Mouse (Mus musculus) embryonic facial prominence, embryonic 10.5 days (tissue): Measurements from ENCODE around the gene Mrtfb. TPM values are rescaled to one million over a fixed set of nuclear protein-coding genes. Genes with fewer than 3 reads are reported as not detected.

Source experiments
- DNase-seq: peaks from one replicate; pipeline ENCODE4 v3.0.0-alpha.2; 2017; ENCODE audit warnings: low spot score
- H3K27ac ChIP-seq: fragments of 300-500 bp; sonication (generic); replicated peaks from 2 replicates; pipeline ENCODE4 v1.5.1; 2016; ENCODE audit warnings: mild to moderate bottlenecking
- H3K27me3 ChIP-seq: fragments of 300-500 bp; sonication (generic); replicated peaks from 2 replicates; pipeline ENCODE4 v1.6.1; 2016; ENCODE audit warnings: low read depth, mild to moderate bottlenecking; ENCODE audit not compliant: poor library complexity, severe bottlenecking
- H3K36me3 ChIP-seq: fragments of 300-500 bp; sonication (generic); replicated peaks from 2 replicates; pipeline ENCODE4 v1.6.1; 2016; ENCODE audit warnings: mild to moderate bottlenecking, moderate library complexity
- H3K4me1 ChIP-seq: fragments of 300-500 bp; sonication (generic); 2 replicates; pipeline ENCODE4 v1.6.1; 2016
- H3K4me3 ChIP-seq: fragments of 300-500 bp; sonication (generic); 2 replicates; pipeline ENCODE4 v1.5.1; 2016; ENCODE audit warnings: mild to moderate bottlenecking, moderate library complexity
- H3K9me3 ChIP-seq: fragments of 300-500 bp; sonication (generic); 2 replicates; pipeline ENCODE4 v1.6.1; 2016; ENCODE audit warnings: mild to moderate bottlenecking
- whole genome bisulfite sequencing: fragments of 180-500 bp; shearing (Covaris S2); methylation state at CpG from one replicate; pipeline ENCODE4 v1.1.7; 2016; 5-methylcytosine and 5-hydroxymethylcytosine counted together
- microRNA counts: library from miRNA; unstranded; fragments of <30 nt; microRNA quantifications from one replicate; lab custom pipeline; 2017
- microRNA-seq: library from miRNA; unstranded; fragments of <30 nt; microRNA quantifications from one replicate; pipeline ENCODE4, GENCODE M21; 2017
- polyA plus RNA-seq: library from polyadenylated mRNA; unstranded; fragments of >200 nt; fragmentation: Nextera tagmentation; extraction: Ambion mirVana; gene quantifications from 2 replicates; pipeline ENCODE4 v1.2.1, GENCODE M21; 2016

The Mrtfb gene
- polyA plus RNA-seq, 1 experiment from 2014 or later, result 22.2 TPM

GRCm38 (mm10) chr16:13454026-13454600 is 197.8 kb downstream of the Mrtfb start:
- WGBS, result 18% methylated on average over 10 of the region's 10 CpGs
- Histone ChIP-seq H3K27me3 (peaks cover 70% of the 10 kb centered on the region), H3K36me3 (no peaks in the 10 kb centered on the region), H3K4me3 (no peak overlapping the region), H3K4me1 (peaks cover 17% of the 10 kb centered on the region), H3K27ac (no peak overlapping the region), H3K9me3 (no peaks in the 10 kb centered on the region)
- peak; percentile 28 for DNase-seq

- Histone ChIP-seq H3K36me3 (no peaks in the 10 kb centered on the region), H3K4me1 (peaks cover 13% of the 10 kb centered on the region; the same call in 1 of the 2 replicates), H3K9me3 (no peaks in the 10 kb centered on the region), H3K27ac (no peak overlapping the region), H3K4me3 (no peak overlapping the region), H3K27me3 (peaks cover 56% of the 10 kb centered on the region)
- DNase-seq, result no peak
Measured at GRCm38 (mm10) chr16:13455560-13455959, 199.3 kb downstream of the Mrtfb start.

GRCm38 (mm10) chr16:13458556-13458955 is 202.3 kb downstream of the Mrtfb start:
- H3K36me3 ChIP-seq, result no peaks in the 10 kb centered on the region
- no peak overlapping the region for H3K27ac ChIP-seq
- no peak overlapping the region for H3K4me3 ChIP-seq
- no peaks in the 10 kb centered on the region for H3K9me3 ChIP-seq
- H3K27me3 ChIP-seq, result peaks cover 27% of the 10 kb centered on the region; the same call in 1 of the 2 replicates
- H3K4me1 ChIP-seq, result peaks cover 24% of the 10 kb centered on the region
- DNase-seq, result no peak

GRCm38 (mm10) chr16:13460071-13460470 is 203.8 kb downstream of the Mrtfb start:
- no peak for DNase-seq
- peaks cover 14% of the 10 kb centered on the region; the same call in 1 of the 2 replicates for H3K27me3 ChIP-seq
- H3K36me3 ChIP-seq, result no peaks in the 10 kb centered on the region
- H3K4me3 ChIP-seq, result no peak overlapping the region
- no peak overlapping the region for H3K27ac ChIP-seq
- peaks cover 17% of the 10 kb centered on the region for H3K4me1 ChIP-seq
- no peaks in the 10 kb centered on the region for H3K9me3 ChIP-seq
- WGBS, result 69% methylated on average over 1 of the region's 1 CpGs

- DNase-seq, result no peak
- H3K27me3 ChIP-seq, result 0 out of 2 replicates have a peak, but pooled peaks cover 7% of the 10 kb centered on the region
- no peak overlapping the region for H3K4me3 ChIP-seq
- no peaks in the 10 kb centered on the region for H3K9me3 ChIP-seq
- H3K4me1 ChIP-seq, result peaks cover 17% of the 10 kb centered on the region
- WGBS, result 84% methylated on average over 3 of the region's 3 CpGs
- no peaks in the 10 kb centered on the region for H3K36me3 ChIP-seq
- H3K27ac ChIP-seq, result no peak overlapping the region
Measured at GRCm38 (mm10) chr16:13460777-13461408, 204.6 kb downstream of the Mrtfb start.

GRCm38 (mm10) chr16:13464662-13465061 is 208.4 kb downstream of the Mrtfb start:
- Histone ChIP-seq H3K27me3 (no peaks in the 10 kb centered on the region), H3K36me3 (no peaks in the 10 kb centered on the region), H3K9me3 (no peaks in the 10 kb centered on the region), H3K27ac (no peak overlapping the region), H3K4me1 (peaks cover 22% of the 10 kb centered on the region), H3K4me3 (no peak overlapping the region)
- 80% methylated on average over 5 of the region's 5 CpGs for WGBS
- DNase-seq, result no peak

MicroRNAs within 50 kb of the gene (microRNA counts, 519-probe panel; counts per million panel counts)
- microRNA mmu-miR-193b (lab: Ali Mortazavi, UCI), result 188 counts per million, percentile 57 among the panel's probes with 10 or more counts

Small RNAs within 50 kb of the gene (microRNA-seq; reads per million reads assigned to microRNA genes)
- gene Mir193b (18.6 reads per million, percentile 29 among the genes with 10 or more reads in this experiment), gene Mir365-1 (0.91 reads per million)

Other genes starting within 250 kb of the Mrtfb start
- 12.2 and 12.7 TPM in 2 replicates for gene Ercc4, start 146.8 kb upstream of the Mrtfb start, polyA plus RNA-seq